Mouse (Mus musculus) kidney, adult 2 months (tissue): Measurements from ENCODE around the gene Tex264. TPM values are rescaled to one million over a fixed set of nuclear protein-coding genes. Genes with fewer than 3 reads are reported as not detected.
A peak's percentile ranks its signal among the peaks of the same experiment; 100 is the strongest.
"Not testable (repeated sequence)": the region's sequence is repeated elsewhere in the genome, so short reads cannot be mapped to it uniquely, and the experiment has no call there.

Experiments
- DNase-seq: peaks from one replicate; pipeline ENCODE4 v3.0.0; 2021
- H3K27ac ChIP-seq: fragments of 200-500 bp; 2 replicates; pipeline ENCODE4 v1.5.1; 2012; ENCODE audit warnings: low read depth, low read length, control low read depth, inconsistent platforms; ENCODE audit not compliant: insufficient read depth
- H3K27me3 ChIP-seq: fragments of 200-500 bp; replicated peaks from 2 replicates; pipeline ENCODE4 v1.6.1; 2012; ENCODE audit warnings: mild to moderate bottlenecking, moderate library complexity, low read length, inconsistent platforms; ENCODE audit not compliant: control insufficient read depth, insufficient read depth
- H3K36me3 ChIP-seq: fragments of 200-500 bp; 2 replicates; pipeline ENCODE4 v1.6.1; 2012; ENCODE audit warnings: mild to moderate bottlenecking, moderate library complexity, low read length, inconsistent platforms; ENCODE audit not compliant: control insufficient read depth, insufficient read depth
- H3K4me1 ChIP-seq: fragments of 200-500 bp; 2 replicates; pipeline ENCODE4 v1.6.1; 2011; ENCODE audit warnings: low read length; ENCODE audit not compliant: control insufficient read depth, insufficient read depth
- H3K4me3 ChIP-seq: fragments of 200-500 bp; 2 replicates; pipeline ENCODE4 v1.5.1; 2011; ENCODE audit warnings: mild to moderate bottlenecking, low read depth, low read length, control low read depth; ENCODE audit not compliant: insufficient read depth
- CTCF ChIP-seq: fragments of 200-500 bp; conservative IDR thresholded peaks from 2 replicates; pipeline ENCODE4 v1.5.1; 2011; ENCODE audit warnings: low read depth, mild to moderate bottlenecking, control low read depth, low read length, moderate library complexity, mixed read lengths; ENCODE audit not compliant: insufficient read depth, insufficient read length
- POLR2A ChIP-seq: fragments of 200-500 bp; IDR thresholded peaks from one replicate; pipeline ENCODE4 v1.6.1; 2011; ENCODE audit warnings: low read depth, low read length, control low read depth
- WGBS: fragments of 180-500 bp; shearing (Covaris S2); methylation state at CpG from one replicate; pipeline ENCODE4 v1.1.7; 2018; 5-methylcytosine and 5-hydroxymethylcytosine counted together
- polyA plus RNA-seq: library from polyadenylated mRNA; depleted of rRNA; stranded (reverse); fragments of >200 nt; gene quantifications from 2 replicates; pipeline ENCODE4 v1.2.3, GENCODE M21; 2012

Tex264 gene
- polyA plus RNA-seq, 1 experiment = 219 TPM

DNA sequence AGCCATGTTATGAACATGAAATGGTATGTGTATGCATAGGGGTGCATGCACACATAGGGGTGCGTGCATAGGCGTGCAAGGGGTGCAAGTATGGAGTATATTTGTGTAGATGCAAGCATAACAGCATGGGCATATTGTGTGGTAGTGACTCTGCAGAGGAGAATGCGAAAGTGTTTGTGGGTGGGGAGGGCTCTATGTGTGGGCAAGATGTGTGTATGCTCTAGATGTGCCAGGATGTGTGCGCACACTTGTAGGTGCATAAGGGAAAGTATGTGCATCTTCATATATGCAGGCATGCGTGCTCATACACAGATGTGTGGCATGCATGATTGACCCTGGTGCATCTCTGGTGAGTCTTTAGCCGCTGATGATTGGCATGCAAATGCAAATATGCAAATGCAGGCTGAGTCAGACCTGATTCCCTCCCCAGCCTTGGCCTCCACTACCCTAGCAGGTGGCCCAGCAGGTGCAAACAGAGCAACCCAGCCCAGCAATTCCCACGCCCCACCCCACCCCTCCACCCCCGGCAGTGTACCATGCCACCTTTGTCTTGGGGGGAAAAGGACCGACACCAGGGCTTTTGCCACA lies 39.9 kb downstream of the Tex264 start:
- H3K27me3 ChIP-seq = no peaks in the 10 kb centered on the region
- WGBS = 78% methylated on average over 9 of the region's 9 CpGs
- H3K4me1 ChIP-seq = no peaks in the 10 kb centered on the region
- no peak for DNase-seq
- no peak overlapping the region for H3K27ac ChIP-seq
- no peak overlapping the region for H3K4me3 ChIP-seq
- H3K36me3 ChIP-seq = no peaks in the 10 kb centered on the region
- no peak for TF ChIP-seq POLR2A
- no peak for TF ChIP-seq CTCF

DNA sequence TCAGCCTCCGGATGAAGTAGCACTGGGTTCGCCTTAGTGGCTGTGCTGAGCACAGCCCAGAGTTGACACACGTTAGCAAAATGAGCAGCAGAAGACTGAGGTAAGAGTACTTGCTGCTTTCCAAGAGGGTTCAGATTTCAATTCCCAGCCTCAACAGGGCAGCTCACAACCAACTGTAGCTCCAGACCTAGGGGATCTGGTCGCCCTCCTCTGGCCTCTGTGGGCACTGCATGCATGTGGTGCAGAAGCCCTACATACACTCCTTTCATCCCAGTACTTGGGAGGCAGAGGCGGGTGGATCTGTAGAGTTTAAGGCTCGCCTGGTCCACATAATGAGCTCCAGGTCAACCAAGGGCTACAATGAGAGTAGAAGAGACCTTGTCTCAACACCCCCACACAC lies 41.9 kb downstream of the Tex264 start:
- TF ChIP-seq CTCF (no peak), POLR2A (no peak)
- no peaks in the 10 kb centered on the region for H3K36me3 ChIP-seq
- H3K4me1 ChIP-seq = no peaks in the 10 kb centered on the region
- H3K27me3 ChIP-seq = no peaks in the 10 kb centered on the region
- WGBS = 69% methylated on average over 6 of the region's 6 CpGs
- no peak for DNase-seq
- no peak overlapping the region for H3K27ac ChIP-seq
- H3K4me3 ChIP-seq = no peak overlapping the region

DNA sequence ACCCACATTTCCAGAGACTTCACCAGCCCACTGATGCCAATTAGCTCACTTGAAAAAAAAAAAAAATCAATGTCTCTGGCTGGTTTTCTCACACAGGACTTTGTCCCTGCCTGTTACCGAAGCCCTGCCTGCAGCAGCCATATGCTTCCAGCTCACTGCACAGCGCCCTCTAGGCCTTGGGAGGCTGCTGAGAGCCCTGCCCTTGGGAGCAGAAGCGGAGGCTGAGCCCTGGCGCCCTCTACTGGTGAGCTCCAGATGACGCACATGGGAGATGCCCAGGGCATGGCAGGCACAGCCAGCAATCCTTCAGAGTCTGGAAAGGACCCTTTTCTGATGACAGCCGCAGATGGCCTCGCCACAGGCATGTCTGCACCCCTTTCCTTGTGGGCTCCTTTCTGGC lies 42.6 kb downstream of the Tex264 start:
- WGBS = 26% methylated on average over 7 of the region's 7 CpGs
- H3K27ac ChIP-seq = no peak overlapping the region
- no peak overlapping the region for H3K4me3 ChIP-seq
- H3K36me3 ChIP-seq = no peaks in the 10 kb centered on the region
- DNase-seq = peak; percentile 70
- TF ChIP-seq POLR2A = no peak
- peak; percentile 97 for TF ChIP-seq CTCF
- no peaks in the 10 kb centered on the region for H3K4me1 ChIP-seq
- no peaks in the 10 kb centered on the region for H3K27me3 ChIP-seq

DNA sequence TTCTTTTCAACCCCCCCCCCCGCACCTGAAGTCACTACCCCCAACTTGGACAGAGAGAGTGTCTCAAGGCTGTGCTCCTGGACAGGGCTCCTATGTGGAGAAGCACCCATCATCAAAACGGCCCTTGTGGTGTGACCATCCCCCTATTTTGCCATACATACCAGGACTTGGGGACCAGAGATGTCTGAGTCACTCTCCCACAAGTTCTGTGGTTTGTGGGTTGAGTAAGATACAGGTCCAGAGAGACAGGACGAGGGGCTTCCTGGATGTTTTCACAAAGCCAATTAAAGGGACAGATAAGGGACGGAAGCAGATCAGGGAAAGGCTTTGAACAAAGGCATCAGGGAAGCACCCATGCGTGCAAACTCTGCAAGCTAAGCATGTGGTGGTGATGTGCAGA lies 44.4 kb downstream of the Tex264 start:
- TF ChIP-seq POLR2A (no peak), CTCF (no peak)
- no peak overlapping the region for H3K27ac ChIP-seq
- H3K4me1 ChIP-seq = no peaks in the 10 kb centered on the region
- no peaks in the 10 kb centered on the region for H3K36me3 ChIP-seq
- 52% methylated on average over 5 of the region's 5 CpGs for WGBS
- no peak for DNase-seq
- H3K4me3 ChIP-seq = no peak overlapping the region
- no peaks in the 10 kb centered on the region for H3K27me3 ChIP-seq

DNA sequence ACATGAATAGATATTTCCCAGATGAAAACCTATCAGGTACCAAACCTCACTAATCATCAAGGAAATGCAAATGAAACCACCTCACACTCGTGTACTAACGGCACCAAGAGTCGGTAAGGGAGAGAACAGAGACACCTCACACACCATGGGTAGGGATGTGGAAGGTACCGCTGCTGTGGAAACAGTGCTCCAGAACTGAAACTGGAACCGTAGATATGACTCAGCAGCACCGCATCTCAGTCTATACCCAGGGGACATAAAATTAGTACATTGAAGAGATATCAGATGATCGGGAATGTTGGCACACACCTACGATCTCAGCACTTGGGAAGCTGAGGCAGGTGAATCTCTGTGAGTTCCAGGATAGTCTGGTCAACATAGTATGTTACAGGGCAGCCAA lies 47.6 kb downstream of the Tex264 start:
- 88% methylated on average over 8 of the region's 8 CpGs for WGBS
- Histone ChIP-seq H3K36me3 (no peaks in the 10 kb centered on the region), H3K4me1 (no peaks in the 10 kb centered on the region), H3K4me3 (no peak overlapping the region), H3K27ac (no peak overlapping the region), H3K27me3 (no peaks in the 10 kb centered on the region; the same call in 1 of the 2 replicates)
- TF ChIP-seq POLR2A = no peak
- no peak for DNase-seq

DNA sequence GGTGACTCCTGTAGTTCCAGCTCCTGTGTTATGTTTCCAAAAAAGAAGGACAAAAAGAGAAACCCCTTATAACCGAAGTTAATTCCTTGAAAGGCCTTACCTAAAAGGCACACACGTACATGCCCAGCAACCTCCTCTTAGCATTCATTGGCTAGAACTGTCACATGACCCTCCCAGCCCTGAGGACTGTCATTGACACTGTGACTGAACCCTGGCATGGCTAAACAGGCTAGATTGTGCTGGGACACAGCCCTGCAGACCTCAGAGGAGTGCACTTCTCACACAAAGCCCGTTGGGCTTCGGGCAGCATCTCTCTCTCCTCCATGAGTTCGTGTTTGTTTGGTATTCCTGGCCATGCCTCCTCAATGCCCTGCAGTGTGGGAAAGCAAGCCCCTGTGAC lies 53.5 kb downstream of the Tex264 start:
- Histone ChIP-seq H3K27ac (no peak overlapping the region), H3K4me3 (no peak overlapping the region), H3K4me1 (no peaks in the 10 kb centered on the region), H3K36me3 (no peaks in the 10 kb centered on the region), H3K27me3 (no peaks in the 10 kb centered on the region; the same call in 1 of the 2 replicates)
- 66% methylated on average over 5 of the region's 5 CpGs for WGBS
- TF ChIP-seq CTCF (no peak), POLR2A (no peak)
- DNase-seq = no peak

DNA sequence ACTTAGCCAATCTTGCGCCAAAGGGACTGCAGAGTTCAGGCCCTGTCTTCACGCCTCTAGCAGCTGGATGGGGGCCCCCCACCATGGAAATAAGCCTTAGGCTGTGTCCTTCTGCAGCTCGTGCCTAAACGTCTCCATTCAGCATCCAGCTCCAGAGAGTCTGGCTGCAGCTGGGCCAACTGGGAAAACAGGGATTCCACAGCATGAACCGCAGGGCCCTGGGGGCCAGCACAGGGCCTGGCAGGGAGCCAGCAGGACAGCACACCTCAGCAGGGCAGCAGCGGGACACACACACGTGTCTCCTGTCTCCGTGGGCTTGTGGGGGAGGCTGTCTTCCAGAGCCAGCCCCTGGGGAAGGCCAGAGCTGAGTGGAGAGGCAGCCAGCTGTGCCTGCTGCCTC lies 57.9 kb downstream of the Tex264 start:
- not testable (repeated sequence) for DNase-seq, H3K27me3 ChIP-seq, H3K4me3 ChIP-seq, H3K27ac ChIP-seq, H3K4me1 ChIP-seq, H3K36me3 ChIP-seq
- WGBS = 21% methylated on average over 8 of the region's 8 CpGs

DNA sequence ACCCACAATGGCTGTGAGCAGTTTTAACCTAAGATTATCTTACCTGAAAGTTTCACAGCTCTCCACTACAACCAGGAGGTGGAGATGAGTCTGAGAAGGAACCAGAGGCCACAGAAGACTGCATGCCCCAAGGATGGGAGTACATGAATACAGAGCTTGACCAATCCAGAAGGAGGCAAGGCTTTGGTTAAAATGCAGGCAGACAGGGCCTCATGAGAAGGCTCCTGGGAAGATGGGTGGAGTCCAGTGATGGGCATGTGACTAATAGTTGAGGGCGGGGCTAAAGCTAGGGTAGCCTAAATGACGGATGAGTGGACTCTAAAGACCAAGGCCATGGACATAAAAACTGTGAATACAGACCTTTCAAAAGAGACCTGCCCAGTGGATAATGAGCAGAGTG lies 59.4 kb downstream of the Tex264 start, which contains the start of gene Iqcf6:
Iqcf6 (plus strand) TSS at position 301 of the 400 bp plus-strand sequence.
- H3K4me3 ChIP-seq = no peak within 1 kb of the TSS
- no peak for TF ChIP-seq POLR2A
- TF ChIP-seq CTCF = no peak
- H3K36me3 ChIP-seq = no peaks in the 10 kb centered on the region
- no peaks in the 10 kb centered on the region for H3K4me1 ChIP-seq
- no peak for DNase-seq
- 74% methylated on average over 2 of the region's 2 CpGs for WGBS
- no peak within 1 kb of the TSS for H3K27ac ChIP-seq
- H3K27me3 ChIP-seq = no peaks in the 10 kb centered on the region
